Mouse (Mus musculus) left cerebral cortex, adult 11 months (tissue): ENCODE measurements around the gene Slc26a9.

ENCODE experiments used
- DNase-seq: peaks from one replicate; pipeline ENCODE4 v3.0.0; 2022; ENCODE audit warnings: low spot score

Gene Slc26a9

GRCm38 (mm10) chr1:131736494-131736893 lies 7.3 kb upstream of the Slc26a9 start:
- no peak for DNase-seq

DNA sequence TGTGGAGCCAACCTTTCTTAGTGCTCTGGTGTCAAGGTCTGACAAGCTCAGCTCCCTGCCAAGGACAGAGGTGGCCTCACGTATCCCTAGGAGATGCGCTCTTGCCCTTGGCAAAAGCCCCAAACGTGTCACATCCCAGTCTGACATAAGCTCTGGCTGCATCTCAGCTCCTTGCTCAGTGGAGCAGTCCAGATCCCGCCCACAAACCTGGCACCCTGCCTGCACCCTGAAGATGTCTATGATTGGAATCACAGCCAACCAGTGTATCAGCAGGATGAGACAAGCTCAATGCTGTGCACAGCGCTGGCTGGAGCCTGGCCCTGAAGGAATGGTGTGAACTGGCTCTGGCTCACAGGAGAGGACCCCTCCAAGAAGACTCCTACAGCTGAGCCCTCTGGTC lies 6.6 kb upstream of the Slc26a9 start:
- peak; percentile 81 for DNase-seq

DNA sequence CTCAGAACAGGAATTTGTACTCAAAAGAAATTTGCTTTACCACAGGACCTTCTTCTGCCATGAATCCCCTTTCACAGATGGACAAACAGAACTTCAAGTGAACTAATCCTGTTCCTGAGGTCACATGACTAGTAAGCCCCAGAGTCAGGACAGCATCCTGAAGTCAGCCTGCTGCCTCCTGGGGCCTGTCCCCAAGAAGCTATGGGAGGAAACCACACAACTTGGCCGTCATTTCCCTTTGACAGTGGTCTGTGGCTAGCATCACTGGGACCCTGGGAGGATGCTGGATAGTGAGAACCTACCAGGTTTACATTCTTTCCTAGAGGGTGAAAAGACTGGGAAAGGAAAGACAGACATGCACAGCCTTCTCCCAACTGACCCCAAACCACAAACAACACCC lies 5.1 kb upstream of the Slc26a9 start:
- DNase-seq = no peak

- DNase-seq = no peak
Measured at GRCm38 (mm10) chr1:131739481-131740160, 4.2 kb upstream of the Slc26a9 start.

DNA sequence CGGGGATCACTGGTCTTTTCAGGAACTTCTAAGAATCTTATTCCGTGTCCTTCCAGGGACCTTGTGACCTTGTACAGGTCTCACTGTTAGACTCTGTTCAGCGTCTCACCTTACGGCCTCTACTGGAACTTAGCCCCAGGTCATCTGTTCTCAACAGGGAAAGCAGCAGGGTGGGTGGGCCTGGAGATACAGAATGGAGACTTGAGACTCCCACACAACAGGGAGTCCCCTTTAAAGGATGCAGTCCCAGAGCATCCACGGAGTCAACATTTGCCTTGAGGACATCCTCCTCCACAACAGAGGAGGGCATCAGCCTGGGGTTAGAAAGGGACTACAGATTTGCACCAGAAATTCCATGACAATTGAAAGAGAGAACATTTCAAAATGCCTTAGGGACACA lies 1.6 kb downstream of the Slc26a9 start:
- no peak for DNase-seq

GRCm38 (mm10) chr1:131747761-131748160 lies 3.9 kb downstream of the Slc26a9 start:
- DNase-seq = no peak

- no peak for DNase-seq
Measured at GRCm38 (mm10) chr1:131748636-131749035, 4.8 kb downstream of the Slc26a9 start.

DNA sequence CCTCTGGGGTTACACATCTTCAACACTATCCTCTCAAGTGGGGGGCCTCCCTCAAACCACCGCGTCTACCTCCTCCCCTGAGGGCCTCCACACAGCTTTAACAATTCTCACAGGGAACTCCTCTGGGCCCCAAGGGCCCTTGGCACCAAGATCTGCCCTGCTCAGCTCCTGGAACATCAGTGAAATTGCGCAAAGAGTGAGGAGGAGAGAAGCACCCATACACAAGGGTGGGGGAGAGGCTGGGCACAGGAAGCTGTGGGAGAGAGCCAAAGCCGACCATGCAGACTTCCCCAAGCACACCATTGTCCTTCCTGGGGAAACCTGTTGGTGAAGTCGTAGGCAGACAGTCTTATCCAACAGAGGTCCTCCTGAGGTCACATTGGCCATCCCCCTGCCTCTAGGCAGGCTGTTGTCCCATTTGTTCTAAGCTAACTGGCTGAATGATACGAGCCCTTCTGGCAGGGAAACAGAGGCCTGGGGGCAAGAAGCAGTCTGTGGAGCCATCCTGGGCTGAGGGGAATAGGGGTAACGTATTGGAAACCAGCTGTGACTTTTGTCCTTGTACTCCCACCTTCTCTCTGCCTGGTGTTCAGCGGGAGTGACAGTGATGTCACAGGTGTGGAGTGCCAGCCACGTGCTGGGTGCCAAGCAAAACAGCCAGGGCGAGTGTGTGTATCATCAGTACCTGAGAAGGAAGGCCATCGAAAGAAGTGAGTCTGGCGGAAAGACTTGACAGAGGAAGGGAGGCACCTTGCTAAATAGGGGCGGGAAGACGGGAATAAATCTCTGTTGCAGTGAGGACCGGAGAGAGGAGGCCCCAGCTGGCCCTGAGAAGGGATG lies 6.1 kb downstream of the Slc26a9 start:
- DNase-seq = no peak

DNA sequence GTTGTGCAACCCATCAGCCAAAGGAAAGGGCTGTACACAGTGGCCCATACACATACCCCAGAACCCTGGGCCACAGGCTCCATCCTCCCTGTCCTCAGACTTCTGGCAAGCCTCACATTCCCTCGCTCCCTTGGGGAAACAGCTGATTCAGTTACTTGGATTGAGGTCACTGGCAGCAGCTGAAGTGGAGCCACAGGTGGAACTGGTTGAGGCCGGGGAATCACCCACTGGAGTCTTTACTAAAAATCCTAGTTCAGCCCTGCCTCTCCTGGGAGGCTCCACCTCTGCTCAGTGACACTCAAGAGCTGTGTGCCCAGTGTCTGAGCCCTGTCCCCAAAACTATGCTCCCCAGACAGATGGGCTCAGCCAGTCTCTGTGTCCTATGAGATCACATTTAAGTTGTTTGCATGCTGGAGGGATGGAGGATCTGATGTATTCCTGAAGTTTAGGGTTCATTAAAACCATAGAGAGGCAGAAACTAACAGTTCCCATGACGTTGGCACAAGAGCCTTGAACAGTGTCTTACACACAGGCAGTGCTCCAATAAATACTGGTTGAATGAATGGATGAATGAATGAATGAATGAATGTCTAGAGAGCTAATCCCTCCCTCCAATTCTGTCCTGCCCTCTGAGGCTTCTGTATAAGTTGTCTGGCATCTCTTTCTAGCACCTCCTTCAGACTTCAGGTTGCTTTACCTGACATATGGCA lies 7.5 kb downstream of the Slc26a9 start:
- no peak for DNase-seq

DNA sequence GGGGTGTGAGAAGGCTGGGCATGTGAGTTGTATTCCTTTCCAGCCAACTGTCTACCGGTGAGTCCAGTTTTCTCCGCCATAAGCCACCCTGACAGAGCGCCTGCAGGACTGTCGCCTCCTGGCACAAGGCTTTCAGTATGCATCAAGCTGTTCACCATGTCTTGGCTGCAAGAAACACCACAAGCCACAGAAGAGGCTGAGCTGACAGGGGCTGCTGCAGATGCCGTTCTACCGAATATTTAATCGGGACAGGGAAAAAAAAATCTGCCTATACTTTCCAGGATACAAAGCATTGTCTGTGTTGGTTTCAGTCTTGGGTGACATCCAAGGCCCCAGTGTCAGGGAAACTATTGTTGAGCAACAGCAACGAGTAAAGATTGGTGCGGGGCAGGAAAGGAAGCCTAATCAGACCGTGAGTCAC lies 8.1 kb downstream of the Slc26a9 start:
- DNase-seq = no peak

- DNase-seq = no peak
Measured at GRCm38 (mm10) chr1:131754212-131754829, 10.5 kb downstream of the Slc26a9 start.

GRCm38 (mm10) chr1:131754916-131755315 lies 11.1 kb downstream of the Slc26a9 start:
- DNase-seq = peak; percentile 45

GRCm38 (mm10) chr1:131757211-131757610 lies 13.4 kb downstream of the Slc26a9 start:
- DNase-seq = no peak

DNA sequence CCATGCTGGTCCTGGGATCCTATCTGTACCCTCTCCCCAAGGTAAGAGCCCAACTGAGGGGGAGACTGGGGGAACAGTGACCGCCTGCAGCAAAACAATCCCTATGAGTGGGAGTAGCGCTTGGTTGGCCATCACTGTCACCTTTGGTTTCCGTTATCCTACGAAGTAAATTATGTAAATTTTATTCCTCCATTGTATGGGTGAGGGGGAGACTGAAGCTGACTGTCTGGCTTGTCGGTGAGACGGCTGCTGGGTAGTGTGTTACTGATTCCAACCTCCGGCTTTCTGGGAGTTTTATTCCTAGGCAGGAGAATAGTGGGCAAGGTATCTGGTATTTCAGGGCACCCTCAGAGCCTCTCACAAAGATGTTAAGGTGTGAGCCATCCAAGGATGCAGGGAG lies 15.0 kb downstream of the Slc26a9 start:
- DNase-seq = no peak

DNA sequence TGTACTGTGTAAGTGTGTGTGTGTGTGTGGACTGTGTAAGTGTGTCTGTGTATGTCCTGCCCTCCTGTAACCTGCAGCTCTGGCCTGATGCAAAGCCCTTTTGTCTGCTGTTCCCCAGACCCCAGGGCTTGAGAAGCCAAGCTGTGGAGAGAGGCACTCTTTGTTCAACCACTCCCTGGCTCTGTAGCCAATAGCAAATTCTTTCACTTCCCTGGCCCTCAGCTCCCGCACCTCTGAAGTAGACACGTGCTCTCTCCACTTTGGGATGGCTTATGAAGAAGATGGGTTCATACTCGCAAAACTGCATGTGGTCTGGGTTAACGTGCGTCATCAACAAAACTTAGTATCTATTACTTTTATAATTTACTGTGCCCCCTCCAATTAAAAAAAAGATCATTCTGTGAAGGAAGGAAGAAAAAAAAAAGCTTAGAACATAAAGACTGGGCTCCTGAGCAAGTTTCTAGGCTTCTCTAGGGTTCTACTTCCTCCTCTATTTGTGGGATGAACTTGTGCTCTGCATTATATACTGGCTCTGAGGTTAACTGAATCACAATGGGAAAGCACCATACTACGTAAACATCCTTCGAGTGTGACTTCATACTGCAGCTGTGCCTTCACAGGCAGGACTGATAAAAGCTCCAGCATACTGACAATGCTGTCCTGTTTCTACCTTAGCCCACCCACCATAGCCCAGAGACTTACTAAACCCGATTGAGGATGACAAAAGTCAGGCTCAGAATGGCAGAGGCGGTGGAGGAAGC lies 16.0 kb downstream of the Slc26a9 start:
- DNase-seq = no peak

DNA sequence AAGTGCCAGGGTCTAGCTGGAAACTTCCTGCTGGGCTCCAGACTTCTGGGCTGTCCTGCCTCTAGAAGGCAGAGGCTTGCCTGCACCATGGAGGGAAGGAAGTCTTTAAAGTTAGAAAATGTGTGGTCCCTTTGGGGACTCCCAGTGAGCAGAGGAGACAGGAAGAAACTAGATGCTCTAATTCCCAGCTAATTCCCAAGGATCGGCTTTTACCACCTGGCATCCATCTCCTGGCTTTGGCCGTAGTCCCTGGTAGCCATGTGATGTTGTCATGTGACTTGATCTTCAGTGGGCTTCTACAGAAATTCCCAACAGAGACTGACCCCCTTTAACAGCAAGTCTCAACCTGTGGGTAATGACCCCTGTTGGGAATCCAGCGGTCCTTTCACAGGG lies 16.6 kb downstream of the Slc26a9 start:
- DNase-seq = no peak

DNA sequence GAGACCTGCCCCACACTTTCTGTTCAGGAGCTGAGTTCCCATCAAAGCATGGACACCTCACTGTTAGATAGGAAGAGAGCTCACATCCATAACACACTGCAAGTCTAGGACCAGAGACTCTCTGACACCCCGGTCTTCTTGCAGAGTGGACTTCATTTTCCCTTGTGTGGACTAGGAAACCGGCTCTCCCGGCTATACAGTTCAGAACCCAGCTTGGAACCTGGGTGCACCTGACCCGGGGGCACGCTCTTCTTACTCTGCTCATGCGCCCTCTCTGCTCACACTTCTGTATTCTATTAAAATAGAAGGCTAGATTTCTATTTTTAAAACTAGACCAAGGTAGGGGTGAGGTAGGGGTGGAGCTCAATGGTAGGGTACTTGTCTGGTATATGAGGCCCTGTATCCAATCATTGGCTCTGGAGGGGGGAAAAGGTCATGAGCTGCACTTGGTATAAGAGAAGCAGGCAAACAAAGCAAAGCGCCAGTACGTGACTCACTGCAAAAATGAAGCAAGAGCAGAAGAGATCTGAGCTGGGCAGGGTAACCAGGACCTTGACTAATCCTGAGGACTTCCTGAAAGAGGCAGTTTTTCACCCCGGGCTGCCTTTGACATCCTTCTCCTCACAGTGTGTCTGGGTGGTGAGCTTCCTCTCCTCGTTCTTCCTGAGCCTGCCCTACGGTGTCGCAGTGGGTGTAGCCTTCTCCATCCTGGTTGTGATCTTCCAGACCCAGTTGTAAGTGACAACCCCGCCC lies 17.4 kb downstream of the Slc26a9 start:
- DNase-seq = no peak

GRCm38 (mm10) chr1:131763683-131764082 lies 19.9 kb downstream of the Slc26a9 start:
- no peak for DNase-seq

- no peak for DNase-seq
Measured at GRCm38 (mm10) chr1:131764581-131765338, 20.9 kb downstream of the Slc26a9 start.

DNA sequence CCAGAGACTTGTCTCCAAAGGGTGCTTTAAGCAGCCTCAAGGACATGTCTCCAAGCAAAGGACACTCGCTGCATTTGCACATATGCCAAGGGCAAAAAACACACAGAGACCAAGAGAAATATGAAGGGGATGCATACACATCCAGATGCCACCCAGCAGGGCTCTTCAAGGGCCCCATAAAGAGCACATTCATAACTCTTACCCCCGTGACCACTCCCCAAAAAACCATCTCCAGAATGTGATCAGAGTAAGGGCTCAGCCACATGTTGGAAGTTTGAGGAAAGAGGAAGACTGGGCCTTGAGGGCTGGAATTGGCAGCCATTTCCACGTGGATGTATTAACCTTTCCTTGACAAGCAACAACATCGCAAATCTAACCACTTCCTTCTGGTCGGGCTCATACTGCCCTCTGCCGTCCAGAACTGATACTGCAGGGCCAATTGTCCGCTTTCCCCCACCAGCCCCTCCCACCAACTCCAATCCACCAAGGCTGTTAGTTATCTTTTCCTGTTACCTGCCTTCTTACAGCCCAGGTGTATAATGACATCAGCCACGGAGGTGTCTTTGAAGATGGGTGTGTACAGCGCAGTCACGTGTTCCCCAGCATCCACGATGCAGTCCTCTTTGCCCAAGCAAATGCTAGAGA lies 21.7 kb downstream of the Slc26a9 start:
- peak; percentile 75 for DNase-seq
